Mouse (Mus musculus) ovary, postnatal 14 days (tissue): Measurements from ENCODE around the gene Fam47e.

Source experiments
- DNase-seq: peaks from one replicate; pipeline ENCODE4 v3.0.0; 2022; ENCODE audit warnings: low spot score

Gene Fam47e

GRCm38 (mm10) chr5:92602691-92603690 is 48.1 kb downstream of the Fam47e start, which contains the start of gene Stbd1:
Stbd1 (plus strand) TSS chr5:92603041.
- peak; percentile 44 for DNase-seq

- DNase-seq = peak; percentile 38
Observed at GRCm38 (mm10) chr5:92604452-92605247, 49.8 kb downstream of the Fam47e start.

GRCm38 (mm10) chr5:92607492-92608229 is 52.8 kb downstream of the Fam47e start:
- no peak for DNase-seq

- DNase-seq = no peak
Observed at GRCm38 (mm10) chr5:92612756-92613155, 57.9 kb downstream of the Fam47e start.

- no peak for DNase-seq
Observed at GRCm38 (mm10) chr5:92621883-92622282, 67.0 kb downstream of the Fam47e start.

- DNase-seq = no peak
Observed at GRCm38 (mm10) chr5:92627896-92628295, 73.0 kb downstream of the Fam47e start.

GRCm38 (mm10) chr5:92633526-92633925 is 78.7 kb downstream of the Fam47e start:
- DNase-seq = no peak

- no peak for DNase-seq
Observed at GRCm38 (mm10) chr5:92634916-92635315, 80.0 kb downstream of the Fam47e start.

GRCm38 (mm10) chr5:92635891-92636290 is 81.0 kb downstream of the Fam47e start:
- no peak for DNase-seq

GRCm38 (mm10) chr5:92640861-92641260 is 86.0 kb downstream of the Fam47e start:
- DNase-seq = no peak
